Mouse (Mus musculus): ENCODE data around the gene Secisbp2l.

DNA sequence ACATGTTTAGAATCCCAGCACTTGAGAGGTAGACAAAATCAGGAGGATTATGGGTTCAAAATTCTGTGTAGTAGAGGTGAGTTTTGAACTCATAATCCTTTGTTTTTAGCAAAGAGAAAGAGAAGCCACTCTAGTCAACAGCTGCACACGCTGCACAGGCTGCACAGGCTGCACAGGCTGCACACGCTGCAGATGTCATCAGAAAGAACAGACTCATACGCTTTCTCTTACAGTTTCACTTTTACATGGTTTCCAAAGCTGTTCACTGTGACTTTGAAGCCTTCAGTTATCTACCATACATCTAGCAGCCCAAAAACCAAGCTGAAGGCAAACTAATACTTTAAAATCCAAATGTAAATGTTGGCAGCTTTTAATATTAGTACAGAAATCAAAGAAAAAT is 5.7 kb downstream of the Secisbp2l start:
- TF ChIP-seq CTCF (IDR thresholded peaks at IDR 0.05; ENCODE audit: extremely low read depth, insufficient read length, insufficient replicate concordance, low read depth, low read length) (no peak), POLR2A (IDR thresholded peaks at IDR 0.05; ENCODE audit: low read depth, low read length) (no peak)

All from small intestine, adult 2 months (tissue).